Mouse (Mus musculus): ENCODE data around the gene Stap2.

DNA sequence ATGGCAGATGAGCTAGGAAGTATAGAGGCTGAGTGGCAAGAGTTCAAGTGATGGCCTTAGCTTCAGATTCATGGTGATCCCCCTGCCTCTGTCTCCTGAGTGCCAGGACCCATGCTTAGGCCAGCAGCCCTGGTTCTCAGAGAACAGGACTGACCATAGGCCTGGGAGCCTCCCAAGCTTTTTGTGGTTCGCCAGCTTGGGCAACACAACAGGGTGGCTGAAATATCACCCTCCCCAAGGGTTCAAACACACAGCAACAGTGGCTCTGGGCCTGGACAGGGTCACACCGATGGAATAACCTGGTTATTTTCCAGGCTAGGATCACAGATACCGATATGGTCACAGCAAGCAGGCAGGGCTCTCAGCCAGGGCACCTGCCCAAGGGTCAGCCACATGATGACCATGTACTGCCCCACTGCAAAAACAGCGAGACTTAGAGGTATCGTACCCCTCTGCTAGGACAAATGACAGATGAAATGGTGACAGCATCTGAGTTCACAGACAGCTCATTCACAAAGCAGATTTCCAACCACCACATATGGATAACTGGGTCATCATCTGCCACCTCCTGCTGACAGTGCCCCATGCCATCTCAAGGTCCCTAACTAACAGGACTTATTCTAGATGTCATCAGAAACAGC, 22.5 kb upstream of the Stap2 start:
- no peak for TF ChIP-seq CHD2 (IDR thresholded peaks at IDR 0.05; ENCODE audit: low read depth, low read length)
- no peak for TF ChIP-seq ZC3H11A (IDR thresholded peaks at IDR 0.05; ENCODE audit: borderline replicate concordance, low read depth, low read length)
- no peak for TF ChIP-seq MAFK (IDR thresholded peaks at IDR 0.05; ENCODE audit: insufficient read depth, low read depth, low read length)
